Mouse (Mus musculus) heart, adult 2 months (tissue): ENCODE measurements around the gene Ppil2.

Experiments used
- CTCF ChIP-seq: fragments of 200-600 bp; IDR thresholded peaks from 2 replicates; pipeline ENCODE4 v1.8.1; 2022; ENCODE audit warnings: antibody characterized with exemption, mild to moderate bottlenecking, moderate library complexity
- EP300 ChIP-seq: fragments of 200-500 bp; IDR thresholded peaks from 2 replicates; pipeline ENCODE4 v1.6.1; 2011; ENCODE audit warnings: low read depth, low read length, control low read depth; ENCODE audit not compliant: insufficient read depth
- POLR2A ChIP-seq: fragments of 200-500 bp; IDR thresholded peaks from 2 replicates; pipeline ENCODE4 v1.6.1; 2011; ENCODE audit warnings: mild to moderate bottlenecking, low read depth, low read length, control low read depth; ENCODE audit not compliant: insufficient read depth

- TF ChIP-seq CTCF (no peak), POLR2A (no peak), EP300 (no peak)
These were observed 6.5 kb downstream of the Ppil2 start for GRCm38 (mm10) chr16:17104600-17104999.
